Mouse (Mus musculus): ENCODE measurements at regions not wholly inside any gene's neighbourhood (a gene's known extent, or its start where the extent isn't known, plus 50 kb on each side); places are given as distances from the start of the nearest gene placed in this dataset.

DNA sequence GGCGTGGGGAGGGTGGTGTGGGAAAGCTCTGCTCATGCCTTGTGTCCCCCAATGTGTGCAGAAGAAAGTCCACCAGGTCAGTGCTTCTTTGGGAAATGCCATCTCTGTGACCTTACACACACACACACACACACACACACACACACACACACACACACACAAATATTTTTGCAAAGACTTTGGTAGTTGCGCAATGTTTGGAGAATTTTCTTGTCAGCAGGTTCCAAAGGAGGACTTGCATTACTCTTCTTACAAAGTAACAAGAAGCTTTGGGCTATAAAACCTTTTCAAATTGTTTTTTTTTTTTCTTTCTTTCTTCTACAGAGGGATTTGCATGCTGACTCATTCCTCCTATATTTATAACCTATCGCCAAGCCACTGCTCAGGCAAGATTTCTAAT is 59.1 kb upstream of the Npvf start:
- ATAC-seq, result no peak
- Histone ChIP-seq H3K9me3 (replicated peaks) (no peaks in the 10 kb centered on the region), H3K4me2 (no peak overlapping the region), H3K9ac (no peak overlapping the region), H3K27me3 (replicated peaks) (no peaks in the 10 kb centered on the region), H3K4me1 (no peaks in the 10 kb centered on the region), H3K27ac (no peak overlapping the region), H3K4me3 (no peak overlapping the region), H3K36me3 (no peaks in the 10 kb centered on the region)
- 74% methylated on average over 3 of the region's 3 CpGs for WGBS (ENCODE audit: insufficient replicate concordance)

DNA sequence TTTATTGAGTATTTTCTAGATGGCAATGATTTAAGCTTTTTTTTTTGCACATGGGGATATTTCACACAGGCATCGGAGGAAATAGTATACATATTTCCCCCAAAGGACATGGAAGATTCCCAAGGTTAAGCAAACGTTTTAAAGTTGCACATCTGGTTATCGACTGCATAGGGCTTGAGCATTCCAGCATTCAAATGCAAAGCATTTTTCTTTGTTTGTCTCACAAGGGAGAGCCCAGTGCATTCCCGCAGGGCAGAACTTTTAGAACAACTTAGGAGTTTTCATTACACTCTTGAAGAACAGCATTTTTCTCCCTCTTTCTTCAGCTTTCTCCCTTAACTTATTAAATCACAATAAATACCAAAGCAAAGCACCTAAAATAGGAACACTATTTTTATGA is 64.4 kb upstream of the Npvf start:
- H3K9ac ChIP-seq, result no peak overlapping the region
- no peaks in the 10 kb centered on the region for H3K36me3 ChIP-seq
- H3K27me3 ChIP-seq (replicated peaks), result no peaks in the 10 kb centered on the region
- H3K4me1 ChIP-seq, result no peaks in the 10 kb centered on the region
- H3K27ac ChIP-seq, result no peak overlapping the region
- H3K4me3 ChIP-seq, result no peak overlapping the region
- ATAC-seq, result no peak
- no peaks in the 10 kb centered on the region for H3K9me3 ChIP-seq (replicated peaks)
- 58% methylated on average over 4 of the region's 4 CpGs for WGBS (ENCODE audit: insufficient replicate concordance)
- no peak overlapping the region for H3K4me2 ChIP-seq

DNA sequence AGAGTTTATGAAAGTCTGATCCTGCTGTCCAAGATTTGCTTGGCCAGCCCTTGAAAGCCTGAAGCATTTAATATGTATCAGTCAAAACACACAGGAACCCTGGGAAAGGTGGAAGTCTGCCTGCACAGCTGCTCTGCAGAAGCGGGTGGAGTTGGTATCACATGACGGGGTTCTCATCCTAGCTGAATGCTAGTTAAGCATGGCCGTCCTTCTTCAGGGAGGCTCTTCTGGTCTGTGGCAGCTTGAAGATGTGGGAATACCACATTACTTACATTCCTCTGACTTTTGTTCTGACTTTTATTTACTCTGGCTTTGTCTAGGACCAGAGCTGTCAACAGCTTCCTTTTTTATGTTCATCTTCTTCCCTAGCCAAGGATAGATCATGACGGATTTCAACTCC is 66.1 kb upstream of the Npvf start:
- 55% methylated on average over 4 of the region's 4 CpGs for WGBS (ENCODE audit: insufficient replicate concordance)
- no peak overlapping the region for H3K27ac ChIP-seq

DNA sequence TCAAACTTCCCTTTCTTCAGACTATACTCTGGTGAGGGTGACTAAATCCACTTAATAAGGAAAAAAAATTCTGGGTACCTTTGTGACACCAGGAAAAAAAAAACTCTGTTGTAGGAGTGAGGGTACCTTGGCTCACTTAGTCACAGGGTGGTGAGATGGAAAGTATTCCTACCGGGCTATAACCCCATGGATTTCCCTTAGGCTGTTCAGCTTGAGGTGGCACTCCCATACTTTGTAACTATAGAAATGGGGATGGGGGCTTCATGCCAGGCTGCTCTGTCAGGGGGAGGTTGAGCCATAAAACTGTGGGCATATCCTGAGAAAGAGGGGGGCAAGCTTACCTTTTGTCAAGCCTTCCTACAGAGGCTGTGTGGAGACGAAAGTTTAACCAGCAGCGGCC is 71.4 kb upstream of the Npvf start:
- no peaks in the 10 kb centered on the region for H3K27me3 ChIP-seq (replicated peaks)
- no peak overlapping the region for H3K9ac ChIP-seq
- H3K4me1 ChIP-seq, result no peaks in the 10 kb centered on the region
- H3K36me3 ChIP-seq, result no peaks in the 10 kb centered on the region
- no peaks in the 10 kb centered on the region for H3K9me3 ChIP-seq (replicated peaks)
- no peak for ATAC-seq
- no peak overlapping the region for H3K4me2 ChIP-seq
- WGBS (ENCODE audit: insufficient replicate concordance), result 81% methylated on average over 3 of the region's 3 CpGs
- no peak overlapping the region for H3K4me3 ChIP-seq
- no peak overlapping the region for H3K27ac ChIP-seq

More for the DNA sequence above, 66.1 kb upstream of the Npvf start:
- Histone ChIP-seq H3K4me2 (no peak overlapping the region), H3K9me3 (replicated peaks) (no peaks in the 10 kb centered on the region), H3K36me3 (no peaks in the 10 kb centered on the region), H3K27me3 (replicated peaks) (no peaks in the 10 kb centered on the region), H3K4me3 (no peak overlapping the region), H3K9ac (no peak overlapping the region), H3K4me1 (no peaks in the 10 kb centered on the region)
- no peak for ATAC-seq

DNA sequence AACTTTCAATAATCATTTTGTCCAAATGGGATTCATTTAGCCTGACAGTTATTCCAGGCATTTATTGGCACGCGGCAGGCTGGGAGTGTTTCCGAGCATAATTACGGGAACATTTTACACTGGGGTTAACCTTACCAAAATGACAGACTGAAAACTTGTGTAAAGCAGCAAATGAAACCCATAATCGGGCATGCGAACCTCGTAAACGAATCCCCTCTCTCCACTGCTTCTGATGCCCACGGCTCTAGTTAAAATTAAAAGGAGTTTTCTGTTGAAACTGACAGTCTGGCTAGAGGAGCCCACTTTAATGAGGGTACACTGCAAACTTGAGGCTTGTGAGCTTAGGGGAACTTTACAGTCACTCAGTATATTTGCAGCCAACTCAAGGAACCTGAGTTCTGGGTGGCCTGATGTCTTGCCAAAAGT is 71.9 kb upstream of the Npvf start:
- Histone ChIP-seq H3K4me1 (no peaks in the 10 kb centered on the region), H3K27ac (no peak overlapping the region), H3K36me3 (no peaks in the 10 kb centered on the region), H3K4me2 (no peak overlapping the region), H3K4me3 (no peak overlapping the region), H3K9me3 (replicated peaks) (no peaks in the 10 kb centered on the region), H3K27me3 (replicated peaks) (no peaks in the 10 kb centered on the region), H3K9ac (no peak overlapping the region)
- no peak for ATAC-seq
- 81% methylated on average over 9 of the region's 9 CpGs for WGBS (ENCODE audit: insufficient replicate concordance)

DNA sequence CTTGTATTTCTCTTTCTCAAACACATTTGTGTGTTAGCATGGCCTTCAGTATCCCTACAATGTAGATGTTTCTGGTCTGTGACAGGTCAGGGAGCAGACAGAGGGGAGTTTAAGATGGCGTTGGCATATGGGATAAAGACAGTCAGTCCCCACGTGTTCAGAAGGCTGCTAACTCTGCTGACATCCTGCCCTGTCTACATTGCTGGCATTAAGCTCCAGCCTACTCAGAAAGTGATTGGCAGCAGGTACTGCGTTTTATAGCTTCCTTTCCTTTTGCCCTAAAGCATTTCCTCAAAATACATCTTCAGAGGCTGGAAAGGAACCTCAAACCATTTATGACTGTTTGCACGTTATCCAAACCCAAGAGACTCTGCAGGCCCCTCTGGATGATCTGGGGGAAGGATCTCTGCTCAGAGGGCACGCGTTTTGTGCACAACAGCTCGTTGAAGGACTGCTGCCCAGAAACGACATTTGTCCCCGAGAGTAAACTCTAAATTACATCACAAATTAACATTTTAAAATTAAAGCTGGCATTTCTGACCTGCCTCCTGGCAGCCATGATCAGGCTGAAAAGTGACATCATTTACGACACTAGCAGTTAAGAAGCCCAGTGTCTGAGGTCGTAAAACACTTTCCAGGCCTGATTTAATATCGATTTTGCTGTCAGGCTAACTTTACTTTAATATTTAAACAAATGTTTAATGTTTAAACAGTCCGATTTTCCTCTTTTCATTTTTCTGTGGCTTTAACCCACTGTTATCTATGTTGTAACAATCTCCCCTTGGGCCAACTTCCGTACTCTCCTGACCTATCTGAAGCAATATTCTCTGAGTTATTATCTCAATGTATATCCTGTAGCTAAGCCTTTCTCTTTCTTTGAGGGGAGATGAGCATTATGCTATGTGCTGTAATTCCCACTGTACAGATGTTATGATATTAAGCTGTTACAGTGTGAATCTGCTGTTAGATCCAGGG is 76.8 kb upstream of the Npvf start:
- Histone ChIP-seq H3K27ac (no peak overlapping the region), H3K9ac (no peak overlapping the region), H3K4me1 (no peaks in the 10 kb centered on the region), H3K4me2 (no peak overlapping the region), H3K9me3 (replicated peaks) (no peaks in the 10 kb centered on the region), H3K36me3 (no peaks in the 10 kb centered on the region), H3K27me3 (replicated peaks) (no peaks in the 10 kb centered on the region), H3K4me3 (no peak overlapping the region)
- 47% methylated on average over 14 of the region's 14 CpGs for WGBS (ENCODE audit: insufficient replicate concordance)
- ATAC-seq, result no peak

DNA sequence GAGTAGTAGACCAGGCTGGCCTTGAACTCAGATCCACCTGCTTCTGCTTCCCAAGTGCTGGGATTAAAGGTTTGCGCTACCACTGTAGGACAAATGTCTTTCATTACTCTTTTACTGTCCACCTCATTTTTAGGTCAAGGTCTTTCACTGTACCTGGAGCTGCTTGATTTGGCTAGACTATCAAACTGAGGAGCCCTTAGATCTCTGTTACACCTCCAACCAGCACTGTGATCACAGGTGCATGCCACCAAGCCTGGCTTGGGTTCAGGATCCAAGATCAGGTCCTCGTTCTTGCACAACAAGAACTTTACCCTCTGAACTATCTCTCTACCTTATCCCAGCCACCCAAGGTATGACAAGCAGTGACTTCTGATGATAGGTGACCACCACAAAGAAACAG is 80.5 kb upstream of the Npvf start:
- Histone ChIP-seq H3K4me3 (no peak overlapping the region), H3K4me2 (no peak overlapping the region), H3K9ac (no peak overlapping the region), H3K4me1 (no peaks in the 10 kb centered on the region), H3K27me3 (replicated peaks) (no peaks in the 10 kb centered on the region), H3K36me3 (no peaks in the 10 kb centered on the region), H3K9me3 (replicated peaks) (no peaks in the 10 kb centered on the region), H3K27ac (no peak overlapping the region)
- ATAC-seq, result no peak
- 79% methylated on average over 2 of the region's 2 CpGs for WGBS (ENCODE audit: insufficient replicate concordance)

DNA sequence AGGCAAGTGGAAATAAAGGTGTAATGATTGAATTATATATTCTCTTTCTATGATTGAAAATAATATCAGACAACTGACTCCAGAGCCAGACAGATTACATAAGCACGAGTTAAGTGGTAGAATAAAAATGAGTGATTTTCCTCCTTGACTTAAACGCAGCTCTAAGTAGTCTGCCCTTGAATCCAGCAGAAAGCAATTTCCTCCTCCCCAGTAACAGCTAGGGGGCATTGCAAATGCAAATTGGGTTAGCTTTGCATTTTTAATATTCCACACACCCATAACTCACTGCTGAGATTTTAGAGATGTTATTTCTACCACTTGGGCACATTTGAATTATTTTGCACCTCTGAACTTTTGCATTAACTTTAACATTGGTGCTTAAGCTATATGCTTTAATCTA is 81.6 kb upstream of the Npvf start:
- no peak for ATAC-seq
- no peaks in the 10 kb centered on the region for H3K4me1 ChIP-seq
- H3K9me3 ChIP-seq (replicated peaks), result no peaks in the 10 kb centered on the region
- no peaks in the 10 kb centered on the region for H3K27me3 ChIP-seq (replicated peaks)
- H3K4me2 ChIP-seq, result no peak overlapping the region
- WGBS (ENCODE audit: insufficient replicate concordance), result 42% methylated on average over 2 of the region's 2 CpGs
- no peak overlapping the region for H3K4me3 ChIP-seq
- H3K36me3 ChIP-seq, result no peaks in the 10 kb centered on the region
- no peak overlapping the region for H3K27ac ChIP-seq
- no peak overlapping the region for H3K9ac ChIP-seq

DNA sequence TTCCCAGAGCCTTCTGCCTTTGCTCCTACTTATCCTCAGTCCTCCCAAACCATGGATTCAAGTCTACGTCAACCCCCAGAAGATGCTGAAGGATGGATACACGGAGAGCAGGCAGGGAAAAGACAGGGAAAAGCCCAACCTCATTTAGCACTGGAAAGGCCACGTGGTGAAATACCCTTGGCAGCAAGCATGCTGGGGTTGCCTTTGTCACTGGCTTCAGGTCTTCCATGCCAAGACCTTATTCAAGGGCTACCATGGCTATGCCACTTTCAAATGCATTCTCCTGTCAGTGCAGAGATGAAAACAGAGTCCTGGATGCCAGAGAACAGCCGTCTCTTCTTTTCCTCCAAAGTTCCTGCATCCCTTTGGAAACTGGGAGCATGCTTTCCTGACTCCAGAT is 87.8 kb upstream of the Npvf start:
- WGBS (ENCODE audit: insufficient replicate concordance), result 48% methylated on average over 4 of the region's 4 CpGs

DNA sequence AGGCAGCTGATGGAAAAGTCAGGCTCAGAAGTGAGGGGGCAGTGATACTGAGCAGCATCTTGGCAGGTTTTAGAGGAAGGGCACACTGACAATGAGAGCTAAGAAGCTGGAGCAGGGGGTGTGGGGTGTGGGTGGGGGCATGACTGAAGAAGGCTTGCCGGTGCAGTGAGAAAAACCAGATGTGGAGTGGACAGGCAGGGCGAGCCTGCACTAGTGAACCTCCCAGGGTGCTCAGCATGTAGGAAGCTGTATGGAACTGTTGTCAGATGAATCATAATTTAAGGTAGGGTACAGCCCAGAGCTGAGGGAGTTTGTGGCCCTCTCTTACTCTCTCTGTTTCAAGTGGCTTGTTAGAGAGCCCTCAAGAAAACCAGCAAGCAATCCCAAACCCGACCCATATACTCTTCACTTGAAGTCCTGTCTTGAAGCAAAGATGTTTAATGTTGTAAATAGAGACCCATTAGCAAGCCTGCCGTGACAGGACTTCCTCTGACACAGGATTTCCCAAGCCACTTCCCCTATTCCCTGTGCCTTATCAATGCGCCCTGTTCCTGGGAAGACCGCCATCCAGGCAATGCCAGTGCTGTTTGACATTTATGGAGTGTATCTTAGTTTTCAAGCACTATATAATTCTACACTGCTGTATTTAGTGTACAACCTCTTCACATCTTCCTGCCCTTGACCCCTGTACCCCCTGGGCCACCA is 90.4 kb upstream of the Npvf start:
- ATAC-seq, result no peak
- Histone ChIP-seq H3K4me2 (no peak overlapping the region), H3K9me3 (replicated peaks) (no peaks in the 10 kb centered on the region), H3K36me3 (no peaks in the 10 kb centered on the region), H3K4me3 (no peak overlapping the region), H3K27ac (no peak overlapping the region), H3K9ac (no peak overlapping the region), H3K27me3 (replicated peaks) (no peaks in the 10 kb centered on the region), H3K4me1 (0 out of 2 replicates have a peak, but pooled peaks cover 3% of the 10 kb centered on the region)
- WGBS (ENCODE audit: insufficient replicate concordance), result 33% methylated on average over 6 of the region's 6 CpGs

More for the DNA sequence above, 87.8 kb upstream of the Npvf start:
- ATAC-seq, result no peak
- Histone ChIP-seq H3K27ac (no peak overlapping the region), H3K9me3 (replicated peaks) (no peaks in the 10 kb centered on the region), H3K36me3 (no peaks in the 10 kb centered on the region), H3K9ac (no peak overlapping the region), H3K4me1 (0 out of 2 replicates have a peak, but pooled peaks cover 3% of the 10 kb centered on the region), H3K27me3 (replicated peaks) (no peaks in the 10 kb centered on the region), H3K4me2 (no peak overlapping the region), H3K4me3 (no peak overlapping the region)

DNA sequence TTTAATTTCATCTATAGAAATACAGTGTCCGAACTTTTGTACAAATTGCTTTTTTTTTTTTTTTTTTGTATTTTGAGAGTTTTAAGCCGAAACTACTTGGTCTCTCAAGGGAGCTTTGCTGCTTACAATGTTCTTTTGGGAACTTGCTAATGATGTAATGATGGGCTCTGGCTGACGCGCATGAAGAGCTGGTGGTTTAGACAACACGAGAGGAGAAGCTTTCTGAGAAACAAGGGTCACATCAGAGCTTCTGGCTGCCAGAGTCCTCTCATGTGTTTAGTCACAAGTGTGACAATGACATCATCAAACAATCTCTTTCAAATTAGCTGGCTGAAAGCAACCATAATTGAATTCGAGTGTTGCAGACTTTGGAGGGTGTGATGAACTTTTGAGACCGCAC is 98.9 kb upstream of the Npvf start:
- Histone ChIP-seq H3K27ac (no peak overlapping the region), H3K9me3 (replicated peaks) (no peaks in the 10 kb centered on the region), H3K4me1 (no peaks in the 10 kb centered on the region), H3K4me3 (no peak overlapping the region), H3K4me2 (no peak overlapping the region), H3K9ac (no peak overlapping the region), H3K36me3 (no peaks in the 10 kb centered on the region), H3K27me3 (replicated peaks) (no peaks in the 10 kb centered on the region)
- 71% methylated on average over 7 of the region's 7 CpGs for WGBS (ENCODE audit: insufficient replicate concordance)
- no peak for ATAC-seq

DNA sequence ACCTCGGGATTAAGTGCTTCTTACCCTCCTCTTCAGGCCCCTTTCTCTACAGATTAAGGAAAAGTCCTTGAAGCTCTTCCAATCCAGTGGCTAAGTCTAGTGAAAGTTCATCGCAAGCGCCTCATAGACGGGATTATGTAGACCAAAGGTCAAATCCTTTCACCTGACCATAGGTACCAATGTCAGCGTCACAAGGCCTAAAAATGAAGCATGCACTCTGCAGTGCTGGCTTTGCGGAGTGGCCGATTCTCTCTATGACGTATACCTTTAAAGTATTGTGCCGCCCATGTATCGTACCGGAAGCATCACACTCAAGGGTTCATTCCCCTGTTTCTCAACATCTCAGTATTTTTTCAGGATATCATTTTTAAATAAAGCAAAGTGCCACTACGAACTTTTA is 100.5 kb upstream of the Npvf start:
- Histone ChIP-seq H3K9me3 (replicated peaks) (no peaks in the 10 kb centered on the region), H3K27me3 (replicated peaks) (no peaks in the 10 kb centered on the region), H3K36me3 (no peaks in the 10 kb centered on the region), H3K4me3 (no peak overlapping the region), H3K9ac (no peak overlapping the region), H3K27ac (no peak overlapping the region), H3K4me2 (no peak overlapping the region), H3K4me1 (no peaks in the 10 kb centered on the region)
- ATAC-seq, result no peak
- 77% methylated on average over 12 of the region's 12 CpGs for WGBS (ENCODE audit: insufficient replicate concordance)
